Mouse (Mus musculus) midbrain, embryonic 16.5 days (tissue): ENCODE measurements around the gene Vsir. TPM values are rescaled to one million over a fixed set of nuclear protein-coding genes. Genes with fewer than 3 reads are reported as not detected.

ENCODE experiments used
- ATAC-seq: fragments of 200-750 bp; cut with Nextera tagmentation; 2 replicates; pipeline ENCODE4 v1.8.0; 2017; ENCODE audit warnings: moderate TSS enrichment
- H3K27ac ChIP-seq: fragments of 300-500 bp; sonication (generic); 2 replicates; pipeline ENCODE4 v1.5.1; 2014; ENCODE audit warnings: mild to moderate bottlenecking, low read length, mixed read lengths
- H3K27me3 ChIP-seq: fragments of 300-500 bp; sonication (generic); 2 replicates; pipeline ENCODE4 v1.6.1; 2014; ENCODE audit warnings: low read depth, low read length, mixed read lengths; ENCODE audit not compliant: control insufficient read depth, insufficient read depth
- H3K36me3 ChIP-seq: fragments of 300-500 bp; sonication (generic); 2 replicates; pipeline ENCODE4 v1.6.1; 2014; ENCODE audit warnings: mild to moderate bottlenecking, low read length, moderate library complexity, mixed read lengths; ENCODE audit not compliant: control insufficient read depth, insufficient read depth
- H3K4me1 ChIP-seq: fragments of 300-500 bp; sonication (generic); 2 replicates; pipeline ENCODE4 v1.6.1; 2014; ENCODE audit warnings: mild to moderate bottlenecking, low read length, mixed read lengths; ENCODE audit not compliant: control insufficient read depth, insufficient read depth
- H3K4me2 ChIP-seq: fragments of 300-500 bp; sonication (generic); 2 replicates; pipeline ENCODE4 v1.6.1; 2014; ENCODE audit warnings: mild to moderate bottlenecking, low read length, mixed read lengths
- H3K4me3 ChIP-seq: fragments of 300-500 bp; sonication (generic); 2 replicates; pipeline ENCODE4 v1.5.1; 2014; ENCODE audit warnings: low read depth, mild to moderate bottlenecking, low read length, moderate library complexity, mixed read lengths
- H3K9ac ChIP-seq: fragments of 300-500 bp; sonication (generic); 2 replicates; pipeline ENCODE4 v1.6.1; 2014; ENCODE audit warnings: low read depth, low read length, mixed read lengths
- H3K9me3 ChIP-seq: fragments of 300-500 bp; sonication (generic); replicated peaks from 2 replicates; pipeline ENCODE4 v1.6.1; 2014; ENCODE audit warnings: mild to moderate bottlenecking, low read length, mixed read lengths; ENCODE audit not compliant: control insufficient read depth, poor library complexity, severe bottlenecking
- WGBS: fragments of 180-500 bp; shearing (Covaris S2); extraction: QIAGEN DNeasy Blood & Tissue Kit; methylation state at CpG from one replicate; pipeline ENCODE4 v1.1.7; 2014; 5-methylcytosine and 5-hydroxymethylcytosine counted together
- polyA plus RNA-seq: library from polyadenylated mRNA; unstranded; fragments of >200 nt; fragmentation: Nextera tagmentation; extraction: Ambion mirVana; gene quantifications from 2 replicates; pipeline ENCODE4 v1.2.1, GENCODE M21; 2015

The Vsir gene
- polyA plus RNA-seq, 1 experiment from 2014 or later, result 1.5 TPM

- no peaks in the 10 kb centered on the region for H3K36me3 ChIP-seq
- H3K27ac ChIP-seq, result no peak overlapping the region
- no peaks in the 10 kb centered on the region for H3K9me3 ChIP-seq
- no peak for ATAC-seq
- WGBS, result 34% methylated on average over 4 of the region's 4 CpGs
- no peaks in the 10 kb centered on the region for H3K27me3 ChIP-seq
- H3K4me1 ChIP-seq, result peaks cover 4% of the 10 kb centered on the region; the same call in 1 of the 2 replicates
- H3K4me3 ChIP-seq, result no peak overlapping the region
- no peak overlapping the region for H3K4me2 ChIP-seq
- H3K9ac ChIP-seq, result no peak overlapping the region
Measured at GRCm38 (mm10) chr10:60358776-60359175, 12.1 kb downstream of the Vsir start.

GRCm38 (mm10) chr10:60361615-60362309 is 15.1 kb downstream of the Vsir start:
- no peak overlapping the region for H3K9ac ChIP-seq
- H3K4me3 ChIP-seq, result no peak overlapping the region
- no peaks in the 10 kb centered on the region for H3K27me3 ChIP-seq
- no peaks in the 10 kb centered on the region for H3K36me3 ChIP-seq
- no peaks in the 10 kb centered on the region for H3K9me3 ChIP-seq
- 0 out of 2 replicates have a peak overlapping the region, but pooled peaks have one; percentile 18 for H3K27ac ChIP-seq
- ATAC-seq, result no peak; the same call in 1 of the 2 replicates
- 56% methylated on average over 12 of the region's 12 CpGs for WGBS
- no peak overlapping the region for H3K4me2 ChIP-seq
- peaks cover 4% of the 10 kb centered on the region; the same call in 1 of the 2 replicates for H3K4me1 ChIP-seq

GRCm38 (mm10) chr10:60362310-60362628 is 15.6 kb downstream of the Vsir start:
- ATAC-seq, result no peak
- WGBS, result 63% methylated on average over 2 of the region's 2 CpGs
- Histone ChIP-seq H3K9ac (no peak overlapping the region), H3K9me3 (no peaks in the 10 kb centered on the region), H3K36me3 (no peaks in the 10 kb centered on the region), H3K27me3 (no peaks in the 10 kb centered on the region), H3K4me1 (peaks cover 4% of the 10 kb centered on the region; the same call in 1 of the 2 replicates), H3K27ac (no peak overlapping the region), H3K4me2 (no peak overlapping the region), H3K4me3 (no peak overlapping the region)

GRCm38 (mm10) chr10:60363426-60363825 is 16.8 kb downstream of the Vsir start:
- Histone ChIP-seq H3K4me1 (peaks cover 4% of the 10 kb centered on the region; the same call in 1 of the 2 replicates), H3K27ac (no peak overlapping the region), H3K36me3 (no peaks in the 10 kb centered on the region), H3K4me2 (no peak overlapping the region), H3K4me3 (no peak overlapping the region), H3K27me3 (no peaks in the 10 kb centered on the region), H3K9ac (no peak overlapping the region), H3K9me3 (no peaks in the 10 kb centered on the region)
- WGBS, result 57% methylated on average over 6 of the region's 6 CpGs
- ATAC-seq, result no peak

- Histone ChIP-seq H3K9me3 (no peaks in the 10 kb centered on the region), H3K4me3 (no peak overlapping the region), H3K36me3 (no peaks in the 10 kb centered on the region), H3K27ac (no peak overlapping the region), H3K9ac (no peak overlapping the region), H3K4me2 (no peak overlapping the region), H3K27me3 (no peaks in the 10 kb centered on the region), H3K4me1 (no peaks in the 10 kb centered on the region)
- WGBS, result 83% methylated on average over 2 of the region's 2 CpGs
- no peak for ATAC-seq
Measured at GRCm38 (mm10) chr10:60367145-60367544, 20.5 kb downstream of the Vsir start.

- H3K4me1 ChIP-seq, result no peaks in the 10 kb centered on the region
- no peak for ATAC-seq
- no peak overlapping the region for H3K4me2 ChIP-seq
- no peak overlapping the region for H3K4me3 ChIP-seq
- no peaks in the 10 kb centered on the region for H3K36me3 ChIP-seq
- H3K9ac ChIP-seq, result no peak overlapping the region
- H3K27ac ChIP-seq, result no peak overlapping the region
- 79% methylated on average over 4 of the region's 4 CpGs for WGBS
- no peaks in the 10 kb centered on the region for H3K9me3 ChIP-seq
- no peaks in the 10 kb centered on the region for H3K27me3 ChIP-seq
Measured at GRCm38 (mm10) chr10:60367904-60368303, 21.3 kb downstream of the Vsir start.

- 91% methylated on average over 6 of the region's 6 CpGs for WGBS
- no peak for ATAC-seq
- Histone ChIP-seq H3K27ac (no peak overlapping the region), H3K36me3 (no peaks in the 10 kb centered on the region), H3K9me3 (no peaks in the 10 kb centered on the region), H3K27me3 (no peaks in the 10 kb centered on the region), H3K4me3 (no peak overlapping the region), H3K9ac (no peak overlapping the region), H3K4me1 (no peaks in the 10 kb centered on the region), H3K4me2 (no peak overlapping the region)
Measured at GRCm38 (mm10) chr10:60369405-60369804, 22.8 kb downstream of the Vsir start.

- no peaks in the 10 kb centered on the region for H3K27me3 ChIP-seq
- no peaks in the 10 kb centered on the region for H3K36me3 ChIP-seq
- 61% methylated on average over 2 of the region's 2 CpGs for WGBS
- H3K4me1 ChIP-seq, result no peaks in the 10 kb centered on the region
- ATAC-seq, result no peak
- no peak overlapping the region for H3K4me2 ChIP-seq
- no peaks in the 10 kb centered on the region for H3K9me3 ChIP-seq
- H3K27ac ChIP-seq, result no peak overlapping the region
- no peak overlapping the region for H3K4me3 ChIP-seq
- no peak overlapping the region for H3K9ac ChIP-seq
Measured at GRCm38 (mm10) chr10:60370098-60370497, 23.4 kb downstream of the Vsir start.

GRCm38 (mm10) chr10:60370601-60371061 is 24.0 kb downstream of the Vsir start:
- H3K9me3 ChIP-seq, result no peaks in the 10 kb centered on the region
- no peak overlapping the region for H3K4me3 ChIP-seq
- no peak overlapping the region for H3K27ac ChIP-seq
- no peak for ATAC-seq
- H3K4me1 ChIP-seq, result no peaks in the 10 kb centered on the region
- no peaks in the 10 kb centered on the region for H3K27me3 ChIP-seq
- H3K36me3 ChIP-seq, result no peaks in the 10 kb centered on the region
- H3K4me2 ChIP-seq, result no peak overlapping the region
- H3K9ac ChIP-seq, result no peak overlapping the region
- WGBS, result 74% methylated on average over 5 of the region's 5 CpGs
